Mouse (Mus musculus): ENCODE measurements around the gene Bmper. TPM values are rescaled to one million over a fixed set of nuclear protein-coding genes. Genes with fewer than 3 reads are reported as not detected.

Bmper gene
- polyA plus RNA-seq, 1 experiment from 2014 or later: 4.0 TPM

DNA sequence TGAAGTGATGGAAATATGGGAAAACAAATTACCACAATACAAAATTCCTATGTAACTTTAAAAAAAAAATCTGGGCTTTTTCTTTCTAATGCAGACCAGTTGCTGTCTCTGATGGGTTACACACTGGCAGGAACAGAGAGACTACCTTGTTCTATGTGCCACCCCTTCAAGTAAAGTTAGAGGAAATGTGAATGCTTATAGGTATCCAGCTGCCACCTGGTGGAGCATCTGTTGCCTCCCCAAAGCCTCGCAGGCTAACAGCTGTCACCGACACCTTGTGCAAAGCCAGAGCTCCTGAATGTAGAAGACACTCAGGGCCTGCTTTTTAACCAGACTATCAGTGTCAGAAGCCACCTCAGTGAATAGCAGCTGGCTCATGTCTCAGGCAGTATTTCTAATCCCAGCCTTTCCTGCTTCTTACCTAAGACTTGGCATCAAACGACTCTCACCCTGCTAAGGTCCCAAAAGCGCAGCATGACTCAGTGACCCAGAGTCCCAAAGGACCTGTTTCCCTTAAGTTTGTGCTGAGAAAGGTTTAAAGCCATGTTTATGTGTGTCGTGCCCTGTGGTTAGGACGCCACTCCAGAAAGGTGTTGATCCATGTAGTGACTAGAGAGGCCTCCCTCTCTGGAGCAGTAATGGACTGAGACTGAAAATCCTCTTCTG, 171.9 kb downstream of the Bmper start:
- no peak overlapping the region for H3K4me3 ChIP-seq (ENCODE audit: low read depth, low read length)
- H3K36me3 ChIP-seq (ENCODE audit: control insufficient read depth, insufficient read depth, low read length): no peaks in the 10 kb centered on the region
- WGBS: 54% methylated on average over 6 of the region's 6 CpGs
- H3K27ac ChIP-seq (replicated peaks): no peak overlapping the region
- DNase-seq (ENCODE audit: low spot score): no peak
- no peak for ATAC-seq (ENCODE audit: low FRiP score, low TSS enrichment)
- H3K27me3 ChIP-seq (ENCODE audit: control insufficient read depth, insufficient read depth, low read length): no peaks in the 10 kb centered on the region
- H3K9ac ChIP-seq (ENCODE audit: low read length): no peak overlapping the region
- no peak overlapping the region for H3K4me2 ChIP-seq (replicated peaks; ENCODE audit: low read depth)
- no peaks in the 10 kb centered on the region for H3K9me3 ChIP-seq (ENCODE audit: control insufficient read depth, low read length)
- H3K4me1 ChIP-seq (replicated peaks; ENCODE audit: control insufficient read depth, insufficient read depth): no peaks in the 10 kb centered on the region
- TF ChIP-seq CTCF (IDR thresholded peaks at IDR 0.05; ENCODE audit: low read depth) (peak; percentile 49), EP300 (optimal IDR thresholded peaks at IDR 0.05) (no peak)

DNA sequence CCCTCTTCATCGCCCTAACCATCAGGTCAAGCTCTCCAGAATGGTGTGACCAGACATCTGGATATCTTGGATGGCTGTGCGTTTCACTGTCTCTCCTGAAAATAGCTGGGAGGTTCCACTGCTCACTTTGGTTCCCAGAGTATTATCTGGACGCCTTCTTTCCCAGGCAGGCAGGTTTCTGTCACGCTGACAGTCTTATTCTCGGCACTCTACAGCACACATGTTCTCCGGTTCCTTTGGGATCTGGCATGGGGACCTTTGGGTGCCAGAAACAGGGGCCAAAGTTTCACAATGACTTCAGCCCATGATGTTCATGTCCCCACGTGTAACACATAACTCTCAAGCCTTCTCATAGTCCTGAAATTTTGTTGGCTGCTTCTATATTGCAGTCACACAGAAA, 173.3 kb downstream of the Bmper start:
- Histone ChIP-seq H3K27me3 (ENCODE audit: control insufficient read depth, insufficient read depth, low read length) (no peaks in the 10 kb centered on the region), H3K4me3 (ENCODE audit: low read depth, low read length) (no peak overlapping the region)
- 82% methylated on average over 7 of the region's 7 CpGs for WGBS

DNA sequence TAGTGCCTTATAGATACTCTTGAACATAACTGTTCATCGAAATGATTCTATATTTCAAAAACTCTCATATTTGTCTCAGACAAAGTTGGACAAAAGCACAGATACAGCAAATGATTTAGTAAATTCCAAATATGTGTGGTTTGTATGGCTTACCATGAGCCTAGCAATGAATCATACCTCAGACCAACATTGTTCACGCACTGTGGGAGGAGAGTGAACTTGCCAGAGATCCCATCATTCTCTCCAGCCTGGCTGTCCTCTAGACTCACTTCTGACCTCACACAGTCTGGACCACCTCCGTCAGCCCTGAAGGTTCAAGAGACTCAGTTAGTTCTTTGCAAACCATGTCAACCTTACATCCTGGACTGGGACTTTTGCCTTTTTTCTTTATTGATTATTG, 175.0 kb downstream of the Bmper start:
- 75% methylated on average over 3 of the region's 3 CpGs for WGBS

More for the DNA sequence above, 173.3 kb downstream of the Bmper start:
- ATAC-seq (ENCODE audit: low FRiP score, low TSS enrichment) (no peak), DNase-seq (ENCODE audit: low spot score) (no peak)
- Histone ChIP-seq H3K36me3 (ENCODE audit: control insufficient read depth, insufficient read depth, low read length) (no peaks in the 10 kb centered on the region), H3K9ac (ENCODE audit: low read length) (no peak overlapping the region), H3K27ac (replicated peaks) (no peak overlapping the region), H3K9me3 (ENCODE audit: control insufficient read depth, low read length) (no peaks in the 10 kb centered on the region), H3K4me2 (replicated peaks; ENCODE audit: low read depth) (no peak overlapping the region), H3K4me1 (replicated peaks; ENCODE audit: control insufficient read depth, insufficient read depth) (0 out of 2 replicates have a peak, but pooled peaks cover 2% of the 10 kb centered on the region)
- TF ChIP-seq EP300 (optimal IDR thresholded peaks at IDR 0.05) (no peak), CTCF (IDR thresholded peaks at IDR 0.05; ENCODE audit: low read depth) (no peak)

GRCm38 (mm10) chr9:23399638-23400284, 176.9 kb downstream of the Bmper start:
- Histone ChIP-seq H3K4me3 (ENCODE audit: low read depth, low read length) (no peak overlapping the region), H3K27ac (replicated peaks) (no peak overlapping the region), H3K4me1 (replicated peaks; ENCODE audit: control insufficient read depth, insufficient read depth) (0 out of 2 replicates have a peak, but pooled peaks cover 2% of the 10 kb centered on the region), H3K27me3 (ENCODE audit: control insufficient read depth, insufficient read depth, low read length) (no peaks in the 10 kb centered on the region), H3K4me2 (replicated peaks; ENCODE audit: low read depth) (no peak overlapping the region), H3K9me3 (ENCODE audit: control insufficient read depth, low read length) (no peaks in the 10 kb centered on the region), H3K9ac (ENCODE audit: low read length) (no peak overlapping the region), H3K36me3 (ENCODE audit: control insufficient read depth, insufficient read depth, low read length) (no peaks in the 10 kb centered on the region)
- WGBS: 31% methylated on average over 6 of the region's 6 CpGs
- ATAC-seq (ENCODE audit: low FRiP score, low TSS enrichment) (peak; percentile 26; the same call in 1 of the 2 replicates), DNase-seq (ENCODE audit: low spot score) (no peak)
- TF ChIP-seq CTCF (IDR thresholded peaks at IDR 0.05; ENCODE audit: low read depth): no peak
- TF ChIP-seq EP300 (optimal IDR thresholded peaks at IDR 0.05): no peak

More for the DNA sequence above, 175.0 kb downstream of the Bmper start:
- no peak overlapping the region for H3K9ac ChIP-seq (ENCODE audit: low read length)
- no peaks in the 10 kb centered on the region for H3K27me3 ChIP-seq (ENCODE audit: control insufficient read depth, insufficient read depth, low read length)
- ATAC-seq (ENCODE audit: low FRiP score, low TSS enrichment) (no peak), DNase-seq (ENCODE audit: low spot score) (no peak)
- no peak for TF ChIP-seq EP300 (optimal IDR thresholded peaks at IDR 0.05)
- TF ChIP-seq CTCF (IDR thresholded peaks at IDR 0.05; ENCODE audit: low read depth): no peak
- no peak overlapping the region for H3K4me3 ChIP-seq (ENCODE audit: low read depth, low read length)
- no peaks in the 10 kb centered on the region for H3K36me3 ChIP-seq (ENCODE audit: control insufficient read depth, insufficient read depth, low read length)
- no peak overlapping the region for H3K4me2 ChIP-seq (replicated peaks; ENCODE audit: low read depth)
- 0 out of 2 replicates have a peak, but pooled peaks cover 2% of the 10 kb centered on the region for H3K4me1 ChIP-seq (replicated peaks; ENCODE audit: control insufficient read depth, insufficient read depth)
- no peaks in the 10 kb centered on the region for H3K9me3 ChIP-seq (ENCODE audit: control insufficient read depth, low read length)
- no peak overlapping the region for H3K27ac ChIP-seq (replicated peaks)

GRCm38 (mm10) chr9:23407416-23407815, 184.5 kb downstream of the Bmper start:
- Histone ChIP-seq H3K4me3 (ENCODE audit: low read depth, low read length) (no peak overlapping the region), H3K9ac (ENCODE audit: low read length) (no peak overlapping the region), H3K9me3 (ENCODE audit: control insufficient read depth, low read length) (no peaks in the 10 kb centered on the region), H3K27me3 (ENCODE audit: control insufficient read depth, insufficient read depth, low read length) (no peaks in the 10 kb centered on the region), H3K36me3 (ENCODE audit: control insufficient read depth, insufficient read depth, low read length) (no peaks in the 10 kb centered on the region), H3K4me2 (replicated peaks; ENCODE audit: low read depth) (no peak overlapping the region), H3K27ac (replicated peaks) (no peak overlapping the region), H3K4me1 (replicated peaks; ENCODE audit: control insufficient read depth, insufficient read depth) (no peaks in the 10 kb centered on the region)
- WGBS: 62% methylated on average over 6 of the region's 6 CpGs
- no peak for ATAC-seq (ENCODE audit: low FRiP score, low TSS enrichment)
- no peak for DNase-seq (ENCODE audit: low spot score)
- TF ChIP-seq EP300 (optimal IDR thresholded peaks at IDR 0.05) (no peak), CTCF (IDR thresholded peaks at IDR 0.05; ENCODE audit: low read depth) (no peak)

All from stomach, postnatal 0 days (tissue).